Mouse (Mus musculus) limb, embryonic 14.5 days (tissue): ENCODE data around the gene Ly6f. TPM values are rescaled to one million over a fixed set of nuclear protein-coding genes. Genes with fewer than 3 reads are reported as not detected.

Experiments
- ATAC-seq: fragments of 200-750 bp; cut with Nextera tagmentation; 2 replicates; pipeline ENCODE4 v1.8.0; 2017; ENCODE audit warnings: low read depth, moderate number of reproducible peaks, moderate TSS enrichment; ENCODE audit not compliant: low FRiP score
- DNase-seq: peaks from one replicate; pipeline ENCODE4 v3.0.0-alpha.2; 2015; ENCODE audit warnings: low spot score
- H3K27ac ChIP-seq: fragments of 300-500 bp; sonication (generic); replicated peaks from 2 replicates; pipeline ENCODE4 v1.5.1; 2014; ENCODE audit warnings: low read depth, mild to moderate bottlenecking, low read length, moderate library complexity, mixed read lengths
- H3K27me3 ChIP-seq: fragments of 300-500 bp; sonication (generic); 2 replicates; pipeline ENCODE4 v1.6.1; 2014; ENCODE audit warnings: low read length, mixed read lengths; ENCODE audit not compliant: control insufficient read depth, insufficient read depth
- H3K36me3 ChIP-seq: fragments of 300-500 bp; sonication (generic); 2 replicates; pipeline ENCODE4 v1.6.1; 2014; ENCODE audit warnings: mild to moderate bottlenecking, low read length, moderate library complexity, mixed read lengths; ENCODE audit not compliant: control insufficient read depth, insufficient read depth
- H3K4me1 ChIP-seq: fragments of 300-500 bp; sonication (generic); 2 replicates; pipeline ENCODE4 v1.6.1; 2014; ENCODE audit warnings: antibody characterized with exemption, low read length, mixed read lengths; ENCODE audit not compliant: control insufficient read depth, insufficient read depth
- H3K4me2 ChIP-seq: fragments of 300-500 bp; sonication (generic); replicated peaks from 2 replicates; pipeline ENCODE4 v1.6.1; 2014; ENCODE audit warnings: low read depth, mild to moderate bottlenecking, low read length, moderate library complexity; ENCODE audit not compliant: severe bottlenecking
- H3K4me3 ChIP-seq: fragments of 300-500 bp; sonication (generic); replicated peaks from 2 replicates; pipeline ENCODE4 v1.5.1; 2014; ENCODE audit warnings: low read length
- H3K9ac ChIP-seq: fragments of 300-500 bp; sonication (generic); 2 replicates; pipeline ENCODE4 v1.6.1; 2014; ENCODE audit warnings: mild to moderate bottlenecking, low read depth, low read length, moderate library complexity; ENCODE audit not compliant: severe bottlenecking
- H3K9me3 ChIP-seq: fragments of 300-500 bp; sonication (generic); 2 replicates; pipeline ENCODE4 v1.6.1; 2016; ENCODE audit warnings: low read length; ENCODE audit not compliant: control insufficient read depth
- POLR2A ChIP-seq: fragments of 200-500 bp; IDR thresholded peaks from 2 replicates; pipeline ENCODE4 v1.8.0; 2012; ENCODE audit warnings: inconsistent platforms, mild to moderate bottlenecking, moderate library complexity, borderline replicate concordance; ENCODE audit not compliant: insufficient read depth, insufficient read length; ENCODE audit errors: extremely low read depth
- WGBS: fragments of 180-500 bp; shearing (Covaris S2); extraction: QIAGEN DNeasy Blood & Tissue Kit; methylation state at CpG from one replicate; pipeline ENCODE4 v1.1.7; 2014; 5-methylcytosine and 5-hydroxymethylcytosine counted together
- polyA plus RNA-seq, 2 experiments: library from polyadenylated mRNA; depleted of rRNA in 1 of 2; stranded (reverse) in 1 of 2; unstranded in 1 of 2; fragments of >200 nt; fragmentation: Nextera tagmentation in 1 of 2; extraction: Ambion mirVana in 1 of 2; gene quantifications; 2 replicates each; pipeline versions ENCODE4 v1.2.1 to v1.2.3; 2012 to 2014

Gene Ly6f
- polyA plus RNA-seq, 2 experiments: not detected

DNA sequence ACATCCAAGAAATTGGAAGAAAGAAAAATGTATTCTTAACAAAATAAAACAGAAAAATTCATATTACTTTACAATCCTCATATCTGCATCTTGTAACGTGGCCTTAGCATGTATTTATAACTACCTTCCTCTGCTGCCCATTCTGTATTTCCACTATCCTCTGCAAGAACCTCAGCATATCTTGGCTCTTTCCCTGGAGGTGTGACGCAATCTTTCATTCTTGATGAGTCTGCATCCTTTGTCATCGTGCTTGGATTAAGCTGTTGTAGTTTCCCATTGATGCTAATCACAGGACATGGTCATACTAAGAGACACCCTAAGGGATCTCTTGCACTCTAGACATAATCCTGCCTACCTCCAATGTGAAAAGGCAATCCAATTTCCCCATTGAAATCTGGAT, 50.4 kb downstream of the Ly6f start:
- Histone ChIP-seq H3K27me3 (no peaks in the 10 kb centered on the region), H3K4me2 (no peak overlapping the region), H3K27ac (no peak overlapping the region), H3K4me3 (no peak overlapping the region), H3K9ac (no peak overlapping the region), H3K36me3 (no peaks in the 10 kb centered on the region), H3K9me3 (peaks cover 8% of the 10 kb centered on the region), H3K4me1 (no peaks in the 10 kb centered on the region)
- ATAC-seq (no peak), DNase-seq (no peak)
- TF ChIP-seq POLR2A: no peak
- 80% methylated on average over 3 of the region's 3 CpGs for WGBS

DNA sequence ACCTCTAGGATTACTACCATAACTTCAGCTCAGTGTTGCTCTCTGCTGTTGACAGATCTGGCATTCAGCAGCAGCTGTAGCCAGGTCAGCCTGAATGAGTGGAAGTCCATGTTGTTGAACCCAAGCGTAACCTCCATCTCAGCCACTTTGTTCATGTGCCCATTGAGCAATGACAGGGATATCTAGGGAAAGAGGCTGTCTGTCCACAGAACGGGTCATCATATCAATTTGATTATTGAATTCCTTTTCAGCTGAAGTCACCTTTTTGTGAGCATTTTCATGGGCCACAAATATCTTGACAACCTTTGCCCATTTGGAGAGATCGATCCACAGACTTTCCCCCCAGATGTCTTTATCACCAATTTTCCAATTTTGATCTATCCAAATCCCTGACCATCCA, 51.9 kb downstream of the Ly6f start:
- no peak for TF ChIP-seq POLR2A
- H3K27ac ChIP-seq: no peak overlapping the region
- H3K27me3 ChIP-seq: no peaks in the 10 kb centered on the region
- no peaks in the 10 kb centered on the region for H3K36me3 ChIP-seq
- H3K4me2 ChIP-seq: no peak overlapping the region
- H3K4me1 ChIP-seq: no peaks in the 10 kb centered on the region
- 78% methylated on average over 3 of the region's 3 CpGs for WGBS
- DNase-seq: no peak
- H3K9me3 ChIP-seq: peaks cover 8% of the 10 kb centered on the region
- H3K9ac ChIP-seq: no peak overlapping the region
- no peak overlapping the region for H3K4me3 ChIP-seq
- no peak for ATAC-seq

Other genes with a start within 250 kb of the Ly6f start
- 7.1 and 8.8 TPM in 2 replicates for gene Ly6c1, start 219.6 kb upstream of the Ly6f start, polyA plus RNA-seq (2012; rRNA removed)
- 10.2 and 12.2 TPM in 2 replicates for gene Ly6c1, start 219.6 kb upstream of the Ly6f start, polyA plus RNA-seq (2014; fragmentation: Nextera tagmentation; extraction: Ambion mirVana)
- 0.77 and 1.5 TPM in 2 replicates for gene Ly6c2, start 156.5 kb upstream of the Ly6f start, polyA plus RNA-seq (2012; rRNA removed)
- 0.57 and 1.4 TPM in 2 replicates for gene Ly6c2, start 156.5 kb upstream of the Ly6f start, polyA plus RNA-seq (2014; fragmentation: Nextera tagmentation; extraction: Ambion mirVana)
- gene Ly6g, start 113.2 kb upstream of the Ly6f start, polyA plus RNA-seq (2012; rRNA removed): 0.06 and 0.14 TPM in 2 replicates
- gene Ly6g, start 113.2 kb upstream of the Ly6f start, polyA plus RNA-seq (2014; fragmentation: Nextera tagmentation; extraction: Ambion mirVana): 0.29 TPM in 1 of 2 replicates, not detected in the other
- not detected in 2 replicates for gene BC025446, start 52.0 kb upstream of the Ly6f start, polyA plus RNA-seq (2012; rRNA removed)
- gene BC025446, start 52.0 kb upstream of the Ly6f start, polyA plus RNA-seq (2014; fragmentation: Nextera tagmentation; extraction: Ambion mirVana): not detected in 2 replicates